Mouse (Mus musculus) heart, adult 2 months (tissue): Measurements from ENCODE around the gene Zfp346.
A peak's percentile ranks its signal among the peaks of the same experiment; 100 is the strongest.

ENCODE experiments used
- CTCF ChIP-seq: fragments of 200-600 bp; IDR thresholded peaks from 2 replicates; pipeline ENCODE4 v1.8.1; 2022; ENCODE audit warnings: antibody characterized with exemption, mild to moderate bottlenecking, moderate library complexity
- EP300 ChIP-seq: fragments of 200-500 bp; IDR thresholded peaks from 2 replicates; pipeline ENCODE4 v1.6.1; 2011; ENCODE audit warnings: low read depth, low read length, control low read depth; ENCODE audit not compliant: insufficient read depth
- POLR2A ChIP-seq: fragments of 200-500 bp; IDR thresholded peaks from 2 replicates; pipeline ENCODE4 v1.6.1; 2011; ENCODE audit warnings: mild to moderate bottlenecking, low read depth, low read length, control low read depth; ENCODE audit not compliant: insufficient read depth

DNA sequence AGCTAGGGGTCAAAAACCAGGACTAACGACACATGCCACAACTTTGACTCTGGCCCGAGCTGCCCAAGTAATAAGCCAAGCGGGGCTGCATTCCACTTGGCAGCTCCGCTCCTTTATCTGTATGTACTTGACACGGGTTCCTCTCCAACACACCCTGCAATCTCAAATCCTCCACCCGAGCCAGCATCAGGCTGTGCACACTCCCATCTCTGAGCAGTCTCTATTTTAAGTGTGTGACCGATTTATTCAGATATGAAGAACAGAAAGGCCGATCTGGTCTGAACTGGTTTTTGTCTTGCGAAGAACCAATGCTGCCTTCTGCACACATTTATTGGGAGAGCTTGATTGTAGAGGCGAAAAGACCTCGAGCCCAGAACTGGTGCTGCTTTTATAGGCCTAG is 3.5 kb upstream of the Zfp346 start:
- TF ChIP-seq POLR2A: no peak
- no peak for TF ChIP-seq CTCF
- 0 out of 2 replicates have a peak, but pooled peaks have one; percentile 34 for TF ChIP-seq EP300
